Mouse (Mus musculus): Measurements from ENCODE around the gene Frat2.
A peak's percentile ranks its signal among the peaks of the same experiment; 100 is the strongest.

The Frat2 gene

DNA sequence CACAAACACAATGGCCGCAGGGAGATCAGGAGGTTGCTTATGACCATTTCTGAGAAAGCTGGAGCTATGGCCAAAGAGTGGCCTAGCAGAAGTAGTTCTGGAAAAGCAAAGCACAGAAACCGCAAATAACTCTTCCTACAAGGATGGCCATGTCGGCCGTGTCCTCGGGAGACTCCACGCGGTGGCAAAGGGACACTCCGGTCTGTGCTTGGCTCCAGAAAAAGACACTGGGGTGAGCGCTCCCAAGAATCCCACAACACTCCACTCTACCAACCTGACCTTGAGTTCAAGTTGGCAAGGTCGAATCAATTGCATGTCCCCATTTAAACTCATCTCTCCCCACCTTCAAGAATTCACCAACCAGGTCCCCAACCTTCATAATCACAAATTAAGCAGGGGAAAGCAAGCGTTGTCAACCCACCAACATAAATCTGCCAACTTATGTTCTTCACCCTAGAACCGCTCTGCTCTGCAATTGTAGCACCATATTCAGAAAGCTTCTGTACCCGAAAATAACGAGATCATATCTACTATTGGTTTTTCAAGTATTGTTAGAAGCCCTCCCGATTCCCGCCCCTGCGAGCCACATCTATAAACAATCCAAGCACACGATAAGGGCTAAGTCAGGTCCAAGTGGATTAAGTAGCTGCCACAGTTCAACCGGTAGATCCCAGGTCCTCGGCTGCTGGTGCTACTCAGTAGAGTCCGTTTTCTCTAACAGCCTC, 1.4 kb downstream of the Frat2 start:
- DNase-seq (ENCODE audit: low read depth, low spot score), result peak; percentile 67

- DNase-seq (ENCODE audit: low read depth, low spot score), result no peak
Measured at GRCm38 (mm10) chr19:41844345-41844744, 3.6 kb downstream of the Frat2 start.

DNA sequence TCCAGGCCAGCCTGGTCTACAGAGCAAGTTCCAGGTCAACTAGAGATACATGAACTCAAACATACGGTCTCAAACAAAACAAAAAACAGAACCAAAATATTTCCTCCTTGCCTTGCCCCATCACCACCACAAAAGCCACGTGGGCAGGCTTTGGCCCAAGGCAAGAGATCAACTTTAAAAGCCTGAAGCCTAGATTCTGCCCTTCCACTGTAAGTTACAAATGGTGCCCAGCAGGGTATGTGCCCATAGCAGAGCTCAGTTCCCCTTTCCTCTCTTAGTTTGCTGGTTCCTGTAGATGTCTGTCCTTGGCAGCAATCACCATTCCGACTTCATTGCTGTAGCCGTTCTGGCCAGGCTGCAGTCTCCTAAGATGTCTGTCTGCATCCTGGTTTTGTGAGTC, 5.2 kb downstream of the Frat2 start:
- no peak for DNase-seq (ENCODE audit: low read depth, low spot score)

- DNase-seq (ENCODE audit: low read depth, low spot score), result no peak
Measured at GRCm38 (mm10) chr19:41842196-41842595, 5.7 kb downstream of the Frat2 start.

GRCm38 (mm10) chr19:41841105-41841750, 6.7 kb downstream of the Frat2 start:
- peak; percentile 74 for DNase-seq (ENCODE audit: low read depth, low spot score)

DNA sequence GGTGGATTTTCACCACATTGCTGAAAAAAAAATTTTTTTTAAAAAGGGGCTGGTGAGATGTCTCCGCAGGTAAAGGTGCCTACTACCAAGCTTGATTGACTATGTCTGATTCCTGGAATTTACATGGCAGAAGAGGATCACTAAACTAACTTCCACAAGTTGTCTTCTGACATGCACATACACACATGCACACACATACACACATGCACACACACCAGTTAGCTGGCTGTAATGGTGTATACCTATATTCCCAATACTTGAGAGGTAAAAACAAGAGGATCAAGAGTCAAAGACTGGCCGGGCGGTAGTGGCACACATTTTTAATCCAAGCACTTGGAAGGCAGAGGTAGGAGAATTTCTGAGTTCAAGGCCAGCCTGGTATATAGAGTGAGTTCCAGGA, 8.2 kb downstream of the Frat2 start:
- no peak for DNase-seq (ENCODE audit: low read depth, low spot score)

DNA sequence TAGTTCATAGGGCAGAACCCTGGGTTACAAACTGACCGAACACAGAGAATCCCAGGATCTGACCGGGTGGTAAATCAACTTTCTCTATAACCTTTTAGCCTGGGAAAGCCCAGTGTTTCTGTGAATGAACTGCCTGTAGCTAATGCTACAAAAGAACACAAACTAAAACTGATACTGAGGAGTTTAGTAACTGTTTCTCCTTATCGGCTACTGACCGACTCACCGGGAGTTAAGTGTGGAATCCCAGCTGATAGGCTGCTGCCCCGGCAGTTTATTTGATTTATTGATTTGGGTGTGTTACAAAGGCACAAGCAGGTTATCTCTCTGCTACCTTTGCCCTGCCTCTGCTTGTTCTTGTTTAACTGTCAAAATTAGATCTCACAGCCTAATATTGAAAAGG, 9.1 kb downstream of the Frat2 start:
- DNase-seq (ENCODE audit: low read depth, low spot score), result no peak

DNA sequence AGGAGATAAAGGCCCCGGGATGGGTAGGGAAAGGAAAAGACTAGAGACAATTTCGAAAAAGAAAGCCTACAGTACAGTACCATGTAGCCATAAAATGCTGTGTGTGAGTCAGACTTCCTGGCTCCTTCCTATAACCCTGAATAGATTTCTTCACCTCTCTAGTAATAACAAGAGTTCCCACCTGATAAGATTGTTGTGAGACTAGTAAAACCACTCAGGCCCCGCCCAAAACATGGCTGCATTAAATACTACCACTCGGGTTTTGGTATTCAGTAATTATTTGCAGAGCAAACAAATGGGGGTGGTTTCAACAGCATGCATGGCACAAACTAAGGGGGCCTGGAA, 10.0 kb downstream of the Frat2 start:
- DNase-seq (ENCODE audit: low read depth, low spot score), result no peak

DNA sequence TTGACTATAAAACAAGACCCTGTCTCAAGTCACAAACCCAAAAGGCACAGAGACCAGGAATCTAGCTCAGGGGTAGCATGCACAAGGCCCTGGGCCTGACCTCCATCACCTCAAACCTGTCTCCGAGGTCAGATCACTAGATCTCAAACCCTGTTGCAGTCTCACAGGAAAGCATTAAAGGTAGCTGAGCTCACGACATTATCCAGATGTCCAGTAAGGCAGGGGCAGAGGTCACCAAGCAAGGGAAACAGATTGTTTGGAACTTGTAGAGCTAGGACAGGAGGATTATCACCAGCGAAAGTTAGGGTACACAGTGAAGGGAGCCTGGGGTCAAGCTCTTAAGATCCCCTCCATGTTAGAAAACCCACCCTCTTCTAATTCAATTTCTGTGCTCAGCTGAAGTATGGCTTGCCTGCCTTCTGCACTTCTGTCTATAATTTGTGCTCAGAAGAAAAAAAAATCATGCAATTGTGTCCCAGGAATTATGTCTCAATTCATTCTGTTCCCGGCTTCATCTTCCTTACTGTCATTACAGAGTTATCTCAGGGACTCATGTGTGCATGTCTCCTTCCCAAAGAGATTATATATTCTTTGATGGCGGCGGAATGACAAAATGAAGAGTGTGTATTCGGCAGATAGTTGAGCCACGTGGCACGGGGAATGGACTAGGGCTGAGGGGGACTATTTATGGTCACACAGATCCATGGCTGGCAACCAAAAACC, 10.6 kb downstream of the Frat2 start:
- DNase-seq (ENCODE audit: low read depth, low spot score), result no peak

GRCm38 (mm10) chr19:41836719-41837118, 11.2 kb downstream of the Frat2 start:
- DNase-seq (ENCODE audit: low read depth, low spot score), result no peak

DNA sequence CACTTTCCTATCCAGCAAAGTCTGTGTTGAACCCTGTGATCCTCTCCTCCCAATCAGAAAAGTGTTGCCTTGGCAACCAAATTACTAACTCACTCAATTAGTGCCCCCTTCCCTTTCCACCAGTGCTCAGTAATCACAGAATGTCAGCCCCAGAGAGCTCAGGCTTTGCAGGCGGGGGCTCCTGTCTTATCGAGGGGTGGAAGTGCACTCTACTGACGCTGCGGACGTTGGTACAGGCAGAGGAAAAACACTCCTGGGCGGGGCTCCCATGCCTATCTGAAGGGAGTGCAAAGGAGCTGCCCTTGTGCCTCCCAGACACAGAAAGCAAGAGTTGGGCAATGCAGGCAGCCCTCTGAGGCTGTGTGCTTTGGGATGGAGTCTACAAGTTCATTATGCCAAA, 12.1 kb downstream of the Frat2 start:
- no peak for DNase-seq (ENCODE audit: low read depth, low spot score)

- DNase-seq (ENCODE audit: low read depth, low spot score), result no peak
Measured at GRCm38 (mm10) chr19:41835407-41835806, 12.5 kb downstream of the Frat2 start.

DNA sequence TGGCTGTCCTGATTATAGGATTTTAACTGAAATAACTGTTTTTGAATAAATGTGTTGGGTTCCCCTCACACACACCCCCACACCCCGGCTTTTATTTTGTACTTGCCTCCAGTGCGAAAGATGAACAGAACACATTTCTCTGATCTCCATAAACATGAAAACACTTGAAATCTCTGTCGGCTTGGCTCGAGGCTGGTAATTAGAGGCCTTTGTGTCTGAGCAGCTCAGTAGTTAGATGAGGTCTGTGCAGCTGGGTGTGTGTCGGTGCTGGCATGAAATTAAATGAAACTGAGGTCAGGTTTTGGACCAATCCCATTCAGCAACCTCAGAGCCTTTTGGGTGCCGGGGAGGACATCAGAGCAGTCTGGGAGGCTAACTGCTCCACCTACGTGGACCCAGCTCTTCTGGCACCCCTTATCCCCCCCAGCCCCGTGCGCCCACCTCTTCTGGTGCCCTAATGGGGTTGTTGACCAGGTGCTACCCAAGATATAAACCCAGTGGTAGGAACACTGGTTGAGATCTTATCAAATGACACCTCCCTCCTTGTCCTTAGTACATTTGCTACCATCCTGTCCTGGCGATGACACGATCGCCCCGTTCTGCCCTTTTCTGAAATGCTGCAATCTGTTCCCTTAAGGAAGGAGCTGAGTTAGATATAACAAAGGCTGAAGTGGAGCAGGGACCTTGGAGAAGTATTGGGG, 15.3 kb downstream of the Frat2 start:
- DNase-seq (ENCODE audit: low read depth, low spot score), result no peak

- DNase-seq (ENCODE audit: low read depth, low spot score), result no peak
Measured at GRCm38 (mm10) chr19:41831718-41832391, 16.1 kb downstream of the Frat2 start.

DNA sequence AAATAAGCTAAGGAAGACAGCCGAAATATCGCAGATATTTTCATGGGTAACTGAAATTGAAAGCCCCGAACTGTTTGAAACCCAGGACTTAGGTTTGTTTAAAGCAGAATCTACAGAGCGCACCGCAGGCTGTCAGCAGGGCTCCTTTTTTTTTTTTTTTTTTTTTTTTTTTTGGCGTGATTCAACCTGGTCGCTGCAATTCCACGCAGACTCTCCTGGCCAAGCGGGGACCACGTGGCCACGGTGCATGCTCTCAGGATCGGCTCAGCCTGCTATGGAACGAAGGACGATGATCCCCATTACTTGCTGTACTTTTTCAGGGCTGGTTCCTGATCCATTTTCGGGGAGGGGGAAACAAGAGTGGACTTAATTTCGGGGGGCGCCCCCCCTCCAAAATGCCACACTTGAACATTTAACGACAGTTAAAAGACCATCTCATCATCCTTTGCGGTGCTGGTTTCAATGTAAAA, 16.8 kb downstream of the Frat2 start:
- no peak for DNase-seq (ENCODE audit: low read depth, low spot score)

DNA sequence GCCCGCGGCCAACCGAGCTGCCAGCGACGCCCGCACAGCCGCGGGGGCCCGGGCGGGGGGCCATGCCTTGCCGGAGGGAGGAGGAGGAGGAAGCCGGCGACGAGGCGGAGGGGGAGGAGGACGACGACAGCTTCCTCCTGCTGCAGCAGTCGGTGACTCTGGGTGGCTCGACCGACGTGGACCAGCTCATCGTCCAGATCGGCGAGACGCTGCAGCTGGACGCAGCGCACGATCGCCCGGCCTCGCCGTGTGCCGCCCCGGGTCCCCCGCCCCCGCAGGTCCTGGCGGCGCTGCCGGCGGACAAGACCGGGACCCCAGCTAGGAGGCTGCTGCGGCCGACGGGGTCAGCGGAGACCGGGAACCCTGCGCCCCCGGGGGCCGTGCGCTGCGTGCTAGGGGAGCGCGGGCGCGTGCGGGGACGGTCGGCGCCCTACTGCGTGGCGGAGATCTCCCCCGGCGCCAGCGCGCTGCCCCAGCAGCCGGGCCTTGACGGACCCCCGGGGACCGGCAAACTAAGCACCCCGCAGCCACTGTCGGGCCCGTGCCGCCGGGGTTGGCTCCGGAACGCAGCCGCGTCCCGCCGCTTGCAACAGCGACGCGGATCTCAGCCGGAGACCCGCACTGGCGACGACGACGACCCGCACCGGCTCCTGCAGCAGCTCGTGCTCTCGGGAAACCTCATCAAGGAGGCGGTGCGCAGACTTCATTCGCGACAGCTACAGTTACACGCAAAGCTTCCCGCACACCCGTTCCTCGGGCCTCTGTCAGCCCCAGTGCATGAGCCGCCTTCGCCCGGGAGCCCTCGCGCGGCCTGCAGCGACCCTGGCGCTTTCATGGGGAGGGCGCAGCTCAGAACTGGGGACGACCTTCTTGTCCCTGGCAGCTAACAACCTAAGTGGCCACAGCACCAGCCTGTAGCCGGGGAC, 17.6 kb downstream of the Frat2 start:
- DNase-seq (ENCODE audit: low read depth, low spot score), result peak; percentile 52

DNA sequence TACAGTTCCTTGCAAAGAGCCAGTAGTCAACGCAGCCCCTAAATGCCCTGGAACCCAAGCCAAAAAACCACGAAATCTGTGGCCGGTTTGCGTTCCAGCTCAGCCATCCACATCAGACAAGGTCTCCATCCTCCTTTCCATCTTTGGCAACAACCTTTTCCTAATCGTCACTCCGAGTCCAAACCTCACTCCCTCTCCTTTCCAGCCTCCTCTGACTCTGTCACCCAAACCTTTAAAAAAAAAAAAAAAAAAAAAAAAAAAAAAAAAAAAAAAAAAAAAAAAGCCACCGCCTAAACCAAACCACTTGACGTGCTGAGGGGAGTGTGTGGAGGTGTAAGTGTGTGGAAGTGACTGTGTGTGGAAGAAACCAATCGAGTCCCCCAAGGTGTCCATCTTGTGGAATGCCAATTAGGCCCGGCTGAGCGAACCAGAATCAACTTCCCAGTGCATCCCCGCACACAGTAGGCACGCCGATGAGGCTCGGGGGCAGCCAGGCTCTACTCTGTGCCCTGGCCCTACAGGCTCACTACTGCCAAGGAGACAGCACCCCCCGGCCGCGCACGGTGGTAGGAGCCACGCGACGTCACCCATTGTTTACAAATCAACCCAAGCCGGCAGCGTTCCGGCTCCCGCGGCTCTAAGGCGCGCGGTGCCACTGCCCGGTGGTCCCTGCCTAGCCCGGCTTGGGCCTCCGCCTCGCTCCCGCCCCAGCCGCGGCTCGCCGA, 18.4 kb downstream of the Frat2 start, which contains the start of gene Frat1:
TSS of gene Frat1 (plus strand) at position 590 of the 725 bp plus-strand sequence.
- peak; percentile 76 for DNase-seq (ENCODE audit: low read depth, low spot score)

DNA sequence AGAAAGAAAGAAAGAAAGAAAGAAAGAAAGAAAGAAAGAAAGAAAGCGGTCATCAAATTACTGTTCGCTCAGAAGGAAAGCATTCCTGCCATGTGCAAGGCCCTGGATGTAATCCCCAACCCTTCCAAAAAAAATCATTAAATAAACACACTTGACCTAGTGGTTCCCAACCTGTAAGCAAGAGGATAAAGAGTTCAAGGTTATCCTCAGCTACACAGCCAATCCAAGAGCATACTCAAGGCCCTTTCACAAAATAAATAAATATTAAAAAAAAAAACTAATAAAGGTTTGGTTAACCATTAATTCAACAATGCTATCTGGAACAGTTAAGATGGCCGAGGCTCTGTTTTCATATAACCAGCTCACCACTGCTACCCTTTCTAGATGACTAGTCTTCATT, 19.0 kb downstream of the Frat2 start:
- no peak for DNase-seq (ENCODE audit: low read depth, low spot score)

GRCm38 (mm10) chr19:41826529-41826928, 21.4 kb downstream of the Frat2 start:
- DNase-seq (ENCODE audit: low read depth, low spot score), result no peak

DNA sequence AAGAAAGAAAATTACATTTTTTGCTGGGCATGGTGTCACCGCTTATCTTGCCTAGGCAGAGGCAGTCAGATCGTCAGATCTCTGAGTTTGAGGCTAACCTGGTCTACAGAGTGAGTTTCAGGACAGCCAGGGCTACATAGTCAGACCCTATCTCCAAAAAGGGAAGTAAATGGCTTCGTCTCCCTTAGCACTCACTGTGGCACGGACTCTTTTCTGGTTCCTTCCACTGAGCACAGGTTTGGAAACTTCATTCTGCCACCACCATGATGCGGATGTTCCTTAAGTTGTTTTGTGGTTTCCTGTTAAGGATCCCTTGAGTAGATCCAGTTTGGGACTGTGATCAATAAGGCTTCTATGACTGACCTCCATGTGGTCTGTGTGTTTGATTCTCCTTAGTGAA, 23.0 kb downstream of the Frat2 start:
- DNase-seq (ENCODE audit: low read depth, low spot score), result no peak
